Mouse (Mus musculus) thymus, adult 2 months (tissue): ENCODE results near the gene Tnfsf13.

ENCODE experiments used
- CTCF ChIP-seq: fragments of 200-500 bp; IDR thresholded peaks from 2 replicates; pipeline ENCODE4 v1.5.1; 2012; ENCODE audit warnings: mild to moderate bottlenecking, control low read depth, low read length, moderate library complexity, borderline replicate concordance; ENCODE audit not compliant: control insufficient read depth, poor library complexity, insufficient read depth; ENCODE audit errors: extremely low read depth
- POLR2A ChIP-seq: fragments of 200-500 bp; IDR thresholded peaks from 2 replicates; pipeline ENCODE4 v1.6.1; 2012; ENCODE audit warnings: mild to moderate bottlenecking, low read length, control low read depth, moderate library complexity; ENCODE audit not compliant: control insufficient read depth, poor library complexity, insufficient read depth; ENCODE audit errors: extremely low read depth

DNA sequence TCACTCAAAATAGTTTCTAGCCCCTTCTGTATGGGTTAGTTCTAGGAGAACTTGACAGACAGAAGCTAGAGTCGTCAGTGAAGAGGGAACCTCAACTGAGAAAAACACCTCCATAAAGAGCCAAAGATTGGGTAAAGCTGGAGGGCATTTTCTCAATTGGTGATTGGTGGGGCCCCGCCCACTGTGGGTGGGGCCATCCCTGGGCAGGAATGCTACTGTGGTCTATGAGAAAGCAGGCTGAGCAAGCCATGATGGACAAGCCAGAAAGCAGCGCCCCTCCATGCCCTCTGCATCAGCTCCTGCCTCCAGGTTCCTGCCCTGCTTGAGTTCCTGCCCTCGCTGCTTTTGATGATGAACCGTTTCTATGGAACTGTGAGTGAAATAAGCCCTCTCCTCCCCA lies 40.4 kb upstream of the Tnfsf13 start:
- no peak for TF ChIP-seq CTCF
- no peak for TF ChIP-seq POLR2A
